Mouse (Mus musculus) ES-E14 (cell line): Measurements from ENCODE around the gene Klk5.

Experiments
- CHD2 ChIP-seq: IDR thresholded peaks from 2 replicates; pipeline ENCODE4 v1.6.1; 2014; ENCODE audit warnings: mild to moderate bottlenecking, low read depth, low read length, inconsistent platforms
- HCFC1 ChIP-seq: IDR thresholded peaks from 2 replicates; pipeline ENCODE4 v1.6.1; 2012; ENCODE audit warnings: low read length, inconsistent platforms, borderline replicate concordance; ENCODE audit not compliant: insufficient read depth
- MAFK ChIP-seq: IDR thresholded peaks from 2 replicates; pipeline ENCODE4 v1.6.1; 2014; ENCODE audit warnings: mild to moderate bottlenecking, low read depth, low read length, inconsistent platforms; ENCODE audit not compliant: insufficient read depth
- ZC3H11A ChIP-seq: IDR thresholded peaks from 2 replicates; pipeline ENCODE4 v1.6.1; 2012; ENCODE audit warnings: low read depth, mild to moderate bottlenecking, inconsistent platforms, low read length, borderline replicate concordance

DNA sequence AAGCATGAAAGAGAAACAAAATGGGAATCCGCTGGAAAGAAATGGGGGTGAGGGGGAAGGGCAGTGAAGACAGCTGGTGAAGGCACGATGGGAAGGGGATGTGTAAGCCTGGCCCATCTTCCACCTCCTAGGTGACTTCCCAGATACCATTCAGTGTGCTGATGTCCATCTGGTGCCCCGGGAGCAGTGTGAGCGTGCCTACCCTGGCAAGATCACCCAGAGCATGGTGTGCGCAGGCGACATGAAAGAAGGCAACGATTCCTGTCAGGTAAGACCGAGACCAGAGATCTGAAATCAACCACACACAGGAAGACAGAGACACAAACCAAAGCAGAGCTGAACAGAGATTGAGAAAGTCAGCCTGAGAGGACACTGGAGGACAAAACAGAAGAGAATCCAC, 12.8 kb upstream of the Klk5 start:
- no peak for TF ChIP-seq HCFC1
- no peak for TF ChIP-seq ZC3H11A
- TF ChIP-seq CHD2 = no peak
- no peak for TF ChIP-seq MAFK
